Mouse (Mus musculus) stomach, embryonic 16.5 days (tissue): Measurements from ENCODE around the gene Arrb1. TPM values are rescaled to one million over a fixed set of nuclear protein-coding genes. Genes with fewer than 3 reads are reported as not detected.
A peak's percentile ranks its signal among the peaks of the same experiment; 100 is the strongest.

Experiments
- ATAC-seq: fragments of 200-750 bp; cut with Nextera tagmentation; 2 replicates; pipeline ENCODE4 v1.8.0; 2017; ENCODE audit warnings: moderate number of reproducible peaks, moderate TSS enrichment; ENCODE audit not compliant: insufficient read depth, low FRiP score
- H3K27ac ChIP-seq: fragments of 300-500 bp; sonication (generic); 2 replicates; pipeline ENCODE4 v1.5.1; 2014; ENCODE audit warnings: low read length
- H3K27me3 ChIP-seq: fragments of 300-500 bp; sonication (generic); 2 replicates; pipeline ENCODE4 v1.6.1; 2014; ENCODE audit warnings: low read length, control low read depth, mixed read lengths; ENCODE audit not compliant: control insufficient read depth, insufficient read depth
- H3K36me3 ChIP-seq: fragments of 300-500 bp; sonication (generic); 2 replicates; pipeline ENCODE4 v1.6.1; 2014; ENCODE audit warnings: low read length; ENCODE audit not compliant: control insufficient read depth, insufficient read depth
- H3K4me1 ChIP-seq: fragments of 300-500 bp; sonication (generic); 2 replicates; pipeline ENCODE4 v1.6.1; 2014; ENCODE audit warnings: low read length, control low read depth, mixed read lengths; ENCODE audit not compliant: control insufficient read depth, insufficient read depth
- H3K4me2 ChIP-seq: fragments of 300-500 bp; sonication (generic); 2 replicates; pipeline ENCODE4 v1.6.1; 2014; ENCODE audit warnings: low read depth, low read length, mixed read lengths
- H3K4me3 ChIP-seq: fragments of 300-500 bp; sonication (generic); replicated peaks from 2 replicates; pipeline ENCODE4 v1.5.1; 2014; ENCODE audit warnings: mild to moderate bottlenecking, low read length
- H3K9ac ChIP-seq: fragments of 300-500 bp; sonication (generic); 2 replicates; pipeline ENCODE4 v1.6.1; 2014; ENCODE audit warnings: low read length
- H3K9me3 ChIP-seq: fragments of 300-500 bp; sonication (generic); replicated peaks from 2 replicates; pipeline ENCODE4 v1.6.1; 2016; ENCODE audit warnings: low read length, control low read depth; ENCODE audit not compliant: control insufficient read depth
- WGBS: fragments of 180-500 bp; shearing (Covaris S2); extraction: QIAGEN DNeasy Blood & Tissue Kit; methylation state at CpG from one replicate; pipeline ENCODE4 v1.1.7; 2014; 5-methylcytosine and 5-hydroxymethylcytosine counted together
- polyA plus RNA-seq: library from polyadenylated mRNA; unstranded; fragments of >200 nt; fragmentation: Nextera tagmentation; extraction: Ambion mirVana; gene quantifications from 2 replicates; pipeline ENCODE4 v1.2.1, GENCODE M21; 2015

Arrb1 gene
- polyA plus RNA-seq, 1 experiment from 2014 or later: 13.6 TPM

DNA sequence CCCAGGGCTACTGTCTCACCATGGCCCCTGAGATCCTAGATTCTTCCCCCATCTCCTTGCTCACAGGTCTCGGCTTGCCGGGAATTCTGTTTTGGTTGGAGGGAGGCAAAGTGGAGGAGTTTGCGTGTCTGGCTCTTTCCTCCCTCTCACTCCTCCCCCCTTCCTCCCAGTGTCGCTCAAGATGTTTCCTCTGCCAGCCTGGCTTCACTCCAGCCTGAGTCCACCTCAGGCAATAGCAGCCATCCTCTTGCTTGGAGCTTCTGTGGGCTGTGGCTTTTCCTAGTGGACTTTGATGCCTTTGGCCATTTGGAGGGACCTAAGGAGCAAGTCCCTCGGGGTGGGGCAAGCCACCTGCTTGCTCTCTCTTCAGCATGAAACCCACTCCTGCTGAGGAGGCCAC, 27.2 kb downstream of the Arrb1 start:
- H3K27me3 ChIP-seq: no peaks in the 10 kb centered on the region
- H3K9ac ChIP-seq: no peak overlapping the region

GRCm38 (mm10) chr7:99563224-99563623, 28.0 kb downstream of the Arrb1 start:
- Histone ChIP-seq H3K4me3 (no peak overlapping the region), H3K4me2 (no peak overlapping the region), H3K9me3 (no peaks in the 10 kb centered on the region), H3K27me3 (no peaks in the 10 kb centered on the region), H3K9ac (no peak overlapping the region), H3K27ac (no peak overlapping the region), H3K4me1 (peaks cover 37% of the 10 kb centered on the region), H3K36me3 (no peaks in the 10 kb centered on the region)
- 75% methylated on average over 7 of the region's 7 CpGs for WGBS
- ATAC-seq: no peak

More for the DNA sequence above, 27.2 kb downstream of the Arrb1 start:
- Histone ChIP-seq H3K36me3 (no peaks in the 10 kb centered on the region), H3K9me3 (no peaks in the 10 kb centered on the region), H3K4me1 (peaks cover 37% of the 10 kb centered on the region), H3K27ac (no peak overlapping the region), H3K4me2 (no peak overlapping the region), H3K4me3 (no peak overlapping the region)
- 25% methylated on average over 5 of the region's 5 CpGs for WGBS
- no peak for ATAC-seq

DNA sequence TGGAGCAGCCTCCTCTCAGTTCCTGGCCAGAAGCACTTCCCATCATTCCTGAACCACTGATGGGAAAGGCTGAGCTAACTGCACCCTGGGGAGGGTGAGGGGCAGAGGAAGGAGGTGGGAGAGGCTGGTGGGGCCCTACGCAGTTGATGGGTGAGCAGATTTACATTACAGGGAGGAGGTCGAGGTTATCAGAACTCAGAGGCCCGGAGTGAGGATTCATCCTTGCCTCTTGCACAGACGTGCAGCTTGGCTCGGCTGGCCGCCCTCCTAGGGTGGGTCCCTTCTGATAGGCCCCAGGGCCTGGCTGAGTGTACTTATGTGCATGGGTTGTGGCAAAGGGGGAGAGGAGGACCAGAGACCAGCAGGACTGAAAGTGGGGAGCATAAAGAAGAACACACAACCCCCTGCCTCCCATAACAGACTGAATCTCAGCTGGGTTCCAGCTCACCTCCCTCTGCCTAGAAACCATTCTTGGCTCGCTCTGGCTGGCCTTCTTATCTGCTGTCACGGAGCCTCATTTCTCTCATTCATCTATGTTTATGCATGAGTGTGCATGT, 30.1 kb downstream of the Arrb1 start:
- Histone ChIP-seq H3K9me3 (no peaks in the 10 kb centered on the region), H3K36me3 (no peaks in the 10 kb centered on the region), H3K4me3 (no peak overlapping the region), H3K4me1 (peaks cover 28% of the 10 kb centered on the region), H3K27me3 (no peaks in the 10 kb centered on the region), H3K4me2 (no peak overlapping the region), H3K9ac (peak overlapping the region; percentile 17; the same call in 1 of the 2 replicates), H3K27ac (no peak overlapping the region)
- ATAC-seq: peak; percentile 72
- WGBS: 21% methylated on average over 8 of the region's 8 CpGs

- Histone ChIP-seq H3K4me3 (0 out of 2 replicates have a peak overlapping the region, but pooled peaks have one; percentile 9), H3K9ac (peak overlapping the region; percentile 23; the same call in 1 of the 2 replicates), H3K9me3 (no peaks in the 10 kb centered on the region), H3K36me3 (no peaks in the 10 kb centered on the region), H3K4me1 (no peaks in the 10 kb centered on the region; the same call in 1 of the 2 replicates), H3K27ac (peak overlapping the region; percentile 45; the same call in 1 of the 2 replicates), H3K27me3 (no peaks in the 10 kb centered on the region), H3K4me2 (peak overlapping the region; percentile 4; the same call in 1 of the 2 replicates)
- ATAC-seq: no peak
- 60% methylated on average over 5 of the region's 5 CpGs for WGBS
These were observed 35.4 kb downstream of the Arrb1 start for GRCm38 (mm10) chr7:99570680-99571079.

DNA sequence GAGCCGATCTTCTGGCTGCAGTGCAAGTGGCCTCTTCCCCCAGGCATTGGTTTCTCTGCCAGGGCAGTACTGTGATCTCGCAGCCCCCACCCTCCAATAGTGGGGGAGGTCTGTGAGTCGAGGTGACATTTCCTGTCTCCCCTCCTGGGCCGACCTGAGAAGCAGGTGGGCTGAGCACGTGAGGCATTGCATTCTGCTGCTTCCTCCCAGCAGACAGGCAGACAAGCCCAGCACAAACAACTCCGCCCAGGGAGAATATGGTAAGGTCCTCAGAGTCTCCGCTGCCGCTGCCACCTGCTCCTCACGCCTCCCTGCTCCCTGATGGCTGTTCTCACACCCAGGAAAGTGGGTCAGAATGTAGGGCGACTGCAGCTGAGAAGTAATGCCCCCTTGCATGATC, 37.7 kb downstream of the Arrb1 start:
- Histone ChIP-seq H3K4me3 (no peak overlapping the region), H3K36me3 (no peaks in the 10 kb centered on the region), H3K9me3 (no peaks in the 10 kb centered on the region), H3K4me2 (no peak overlapping the region), H3K4me1 (no peaks in the 10 kb centered on the region; the same call in 1 of the 2 replicates), H3K9ac (no peak overlapping the region), H3K27me3 (no peaks in the 10 kb centered on the region), H3K27ac (no peak overlapping the region)
- no peak for ATAC-seq
- 34% methylated on average over 10 of the region's 10 CpGs for WGBS

DNA sequence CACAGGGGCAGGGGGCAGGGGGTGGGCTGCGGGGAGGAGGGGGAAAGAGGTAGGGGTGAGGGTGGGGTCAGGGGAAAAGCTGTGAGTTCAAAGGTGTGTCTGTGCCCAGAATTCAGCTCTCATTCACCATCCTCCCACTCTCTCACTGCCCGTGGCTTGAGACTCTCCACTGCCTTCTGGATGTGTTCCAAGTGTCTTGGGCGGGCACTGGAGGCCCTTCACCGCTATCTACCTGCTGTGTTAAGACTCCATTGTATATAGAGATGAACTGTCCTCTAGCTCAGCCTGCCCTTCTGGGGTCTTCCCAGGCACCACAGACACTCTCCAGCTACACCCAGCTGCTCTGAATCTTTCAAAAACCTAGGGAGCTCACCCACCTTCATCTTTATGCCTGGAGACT, 38.1 kb downstream of the Arrb1 start:
- 45% methylated on average over 4 of the region's 4 CpGs for WGBS

GRCm38 (mm10) chr7:99578246-99578645, 43.0 kb downstream of the Arrb1 start:
- no peaks in the 10 kb centered on the region for H3K27me3 ChIP-seq
- no peak overlapping the region for H3K4me3 ChIP-seq
- 74% methylated on average over 3 of the region's 3 CpGs for WGBS
- no peaks in the 10 kb centered on the region; the same call in 1 of the 2 replicates for H3K4me1 ChIP-seq
- H3K4me2 ChIP-seq: no peak overlapping the region
- no peaks in the 10 kb centered on the region for H3K36me3 ChIP-seq
- H3K27ac ChIP-seq: no peak overlapping the region
- no peak for ATAC-seq
- H3K9me3 ChIP-seq: no peaks in the 10 kb centered on the region
- H3K9ac ChIP-seq: no peak overlapping the region

More for the DNA sequence above, 38.1 kb downstream of the Arrb1 start:
- ATAC-seq: no peak
- no peaks in the 10 kb centered on the region; the same call in 1 of the 2 replicates for H3K4me1 ChIP-seq
- no peak overlapping the region for H3K4me2 ChIP-seq
- no peaks in the 10 kb centered on the region for H3K9me3 ChIP-seq
- no peak overlapping the region for H3K27ac ChIP-seq
- H3K36me3 ChIP-seq: no peaks in the 10 kb centered on the region
- H3K9ac ChIP-seq: no peak overlapping the region
- H3K27me3 ChIP-seq: no peaks in the 10 kb centered on the region
- H3K4me3 ChIP-seq: no peak overlapping the region

DNA sequence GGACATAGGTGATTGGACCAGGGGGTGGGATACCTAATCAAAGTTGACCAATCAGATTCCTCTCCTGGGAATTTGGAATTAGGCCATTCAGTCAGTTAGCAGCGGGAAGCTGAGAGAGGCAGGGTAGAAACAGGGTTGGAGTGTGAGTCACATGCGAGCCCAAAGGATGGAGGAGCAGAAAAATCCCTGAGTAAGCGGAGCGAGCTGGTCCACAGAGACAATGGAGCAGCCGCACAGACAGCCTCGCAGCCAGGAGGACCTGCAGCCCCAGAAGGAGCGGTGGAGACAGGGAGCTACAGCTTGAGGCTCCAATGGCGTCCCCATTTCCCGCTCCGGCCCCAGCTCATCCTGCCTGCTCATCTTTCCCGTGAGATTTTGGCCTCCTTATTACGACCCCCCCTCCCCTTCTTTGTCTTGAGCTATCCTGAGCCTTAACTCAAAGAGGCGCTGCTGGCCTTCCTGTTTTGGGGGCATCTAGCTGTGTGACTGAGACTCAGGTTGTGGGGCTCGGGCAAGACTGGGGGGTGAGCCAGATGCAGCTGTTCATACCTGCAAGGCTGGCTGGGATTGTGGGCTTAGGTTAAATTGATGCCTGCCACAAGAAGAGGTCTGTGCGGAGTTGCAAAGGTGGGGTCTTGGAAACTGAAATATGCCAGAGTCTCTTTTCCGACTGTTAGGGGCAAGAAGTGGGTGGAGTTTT, 44.4 kb downstream of the Arrb1 start:
- peak overlapping the region; percentile 14; the same call in 1 of the 2 replicates for H3K27ac ChIP-seq
- 28% methylated on average over 16 of the region's 16 CpGs for WGBS
- no peak overlapping the region for H3K4me2 ChIP-seq

DNA sequence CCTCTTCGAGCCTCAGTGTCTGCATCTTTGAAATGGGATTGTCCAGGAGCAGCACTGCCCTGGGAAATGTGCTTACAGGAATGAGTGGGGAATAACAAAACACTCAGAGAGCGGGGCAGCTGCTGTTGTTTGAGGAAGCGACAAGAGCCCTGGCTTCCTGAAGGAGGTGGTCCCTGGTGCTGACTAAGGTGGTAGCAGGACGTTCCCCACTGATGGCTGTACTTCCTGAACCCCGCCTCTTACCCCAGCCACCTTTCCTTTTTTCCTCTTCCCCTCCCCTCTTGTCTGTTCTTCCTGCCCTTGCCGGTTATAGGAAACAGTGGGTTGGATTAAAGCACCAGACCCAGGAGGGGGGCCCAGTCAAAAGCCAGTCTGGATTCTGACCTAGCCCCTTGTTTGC, 45.0 kb downstream of the Arrb1 start:
- Histone ChIP-seq H3K9ac (no peak overlapping the region), H3K27ac (no peak overlapping the region), H3K36me3 (no peaks in the 10 kb centered on the region), H3K4me2 (no peak overlapping the region), H3K27me3 (no peaks in the 10 kb centered on the region), H3K9me3 (no peaks in the 10 kb centered on the region), H3K4me3 (no peak overlapping the region), H3K4me1 (no peaks in the 10 kb centered on the region)
- 49% methylated on average over 6 of the region's 6 CpGs for WGBS
- peak; percentile 44; the same call in 1 of the 2 replicates for ATAC-seq

More for the DNA sequence above, 44.4 kb downstream of the Arrb1 start:
- Histone ChIP-seq H3K4me1 (no peaks in the 10 kb centered on the region), H3K36me3 (no peaks in the 10 kb centered on the region), H3K9me3 (no peaks in the 10 kb centered on the region), H3K27me3 (no peaks in the 10 kb centered on the region), H3K9ac (no peak overlapping the region), H3K4me3 (no peak overlapping the region)
- no peak for ATAC-seq
